In genomic region chr2:24574616-24575015, GRCm38 (mm10) we compare ENCODE assay signal across 8 mouse cellular contexts.
DNase-seq lines count a peak whose midpoint lies in the region; ATAC-seq and TF ChIP-seq lines count a peak whose summit lies in the region.

No protein-coding gene starts in this region.

- H3K27ac ChIP-seq in neural tube, embryonic 15.5 days (replicated peaks) = no peak overlapping the region
- H3K27ac ChIP-seq in hindbrain, postnatal 0 days = no peak overlapping the region

- no peak for ATAC-seq in CD4-positive, CD25-positive, alpha-beta regulatory T cell, adult 4 months
- no peak for ATAC-seq in neural tube, embryonic 15.5 days (ENCODE audit: low FRiP score)
- ATAC-seq in hindbrain, postnatal 0 days = no peak

- no peak overlapping the region for H3K9ac ChIP-seq in neural tube, embryonic 15.5 days (replicated peaks)
- H3K9ac ChIP-seq in hindbrain, postnatal 0 days (replicated peaks; ENCODE audit: low read length) = no peak overlapping the region

- DNase-seq in CD4-positive, CD25-positive, alpha-beta regulatory T cell, adult 2 months (ENCODE audit: low read depth, low spot score) = peak; percentile 55
- DNase-seq in neural tube, embryonic 10.5 days (ENCODE audit: extremely low spot score, low spot score) = peak; percentile 44
- peak; percentile 42 to 52 for DNase-seq in cerebellum, postnatal 36 days
- DNase-seq in hindbrain, postnatal 0 days (ENCODE audit: low spot score) = peak; percentile 62
- DNase-seq in left cerebral cortex, postnatal 36 days (ENCODE audit: low spot score in 2 of 2) = peak; percentile 61 to 62
- peak; percentile 52 for DNase-seq in right cerebral cortex, postnatal 25 days

- no peak overlapping the region for H3K4me2 ChIP-seq in neural tube, embryonic 15.5 days
- H3K4me2 ChIP-seq in hindbrain, postnatal 0 days (ENCODE audit: low read depth, low read length) = no peak overlapping the region

- no peaks in the 10 kb centered on the region for H3K36me3 ChIP-seq in neural tube, embryonic 15.5 days
- no peaks in the 10 kb centered on the region for H3K36me3 ChIP-seq in hindbrain, postnatal 0 days (ENCODE audit: insufficient read depth, low read length)

- H3K9me3 ChIP-seq in neural tube, embryonic 15.5 days (replicated peaks) = no peaks in the 10 kb centered on the region
- no peaks in the 10 kb centered on the region for H3K9me3 ChIP-seq in hindbrain, postnatal 0 days (ENCODE audit: low read length)

- WGBS in neural tube, embryonic 15.5 days = 26% methylated on average over 3 of the region's 3 CpGs
- 24% methylated on average over 3 of the region's 3 CpGs for WGBS in hindbrain, postnatal 0 days

- no peak overlapping the region for H3K4me3 ChIP-seq in neural tube, embryonic 15.5 days (replicated peaks)
- no peak overlapping the region for H3K4me3 ChIP-seq in hindbrain, postnatal 0 days (ENCODE audit: low read length)

- H3K27me3 ChIP-seq in neural tube, embryonic 15.5 days (replicated peaks) = no peaks in the 10 kb centered on the region
- no peaks in the 10 kb centered on the region for H3K27me3 ChIP-seq in hindbrain, postnatal 0 days (ENCODE audit: insufficient read depth, low read length)

- intact Hi-C loops in left cerebral cortex, postnatal 36 days (cut with DNase I) = loop anchor here (10.0 kb wide), 1 partner anchor 180 kb away; no protein-coding TSS in a partner anchor

- TF ChIP-seq CTCF in hindbrain, postnatal 0 days (IDR thresholded peaks at IDR 0.05; ENCODE audit: low read depth) = peak; percentile 70

- no peaks in the 10 kb centered on the region for H3K4me1 ChIP-seq in neural tube, embryonic 15.5 days
- no peaks in the 10 kb centered on the region for H3K4me1 ChIP-seq in hindbrain, postnatal 0 days (ENCODE audit: insufficient read depth, low read length)
